Mouse (Mus musculus): ENCODE results near the gene Pum1.

DNA sequence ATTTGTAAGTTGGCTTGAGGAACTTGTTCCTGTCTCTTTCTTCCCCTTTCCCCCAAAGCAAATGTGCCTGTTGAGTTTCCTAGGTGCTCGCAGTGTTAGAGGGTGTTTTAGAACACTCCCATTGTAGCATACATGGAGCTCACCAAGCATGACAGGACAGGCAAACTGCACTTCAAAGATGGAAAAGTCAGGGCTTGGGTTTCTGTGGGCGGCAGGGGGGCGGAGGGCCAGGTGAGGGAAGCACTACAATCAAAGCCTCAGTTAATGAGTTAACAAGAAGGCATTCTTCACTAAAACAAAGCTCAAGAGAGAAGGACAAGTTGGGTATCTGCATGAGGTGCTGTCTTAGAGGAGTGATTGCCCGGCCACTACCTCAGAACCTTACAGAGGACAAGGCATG, 56.2 kb downstream of the Pum1 start:
- TF ChIP-seq CTCF (IDR thresholded peaks at IDR 0.05; ENCODE audit: control insufficient read depth, insufficient read depth, insufficient read length): no peak
- no peak for TF ChIP-seq MYOG (IDR thresholded peaks at IDR 0.05; ENCODE audit: control insufficient read depth, extremely low read depth, insufficient read length)

Data from C2C12 (cell line).